Mouse (Mus musculus) left cerebral cortex, adult 18-20 months (tissue): Measurements from ENCODE around the gene Lnx2. TPM values are rescaled to one million over a fixed set of nuclear protein-coding genes. Genes with fewer than 3 reads are reported as not detected.

ENCODE experiments used
- DNase-seq, 2 experiments: peaks; one replicate each; pipeline ENCODE4 v3.0.0; 2021 to 2022; ENCODE audit warnings: low spot score in 2 of 2, mixed read lengths in 1 of 2
- total RNA-seq, 2 experiments: library from RNA; stranded (reverse); gene quantifications; 2 replicates each; pipeline ENCODE4 v1.2.3; 2021

Lnx2 gene
- total RNA-seq, 2 experiments from 2014 or later = 4.9 to 5.0 TPM

DNA sequence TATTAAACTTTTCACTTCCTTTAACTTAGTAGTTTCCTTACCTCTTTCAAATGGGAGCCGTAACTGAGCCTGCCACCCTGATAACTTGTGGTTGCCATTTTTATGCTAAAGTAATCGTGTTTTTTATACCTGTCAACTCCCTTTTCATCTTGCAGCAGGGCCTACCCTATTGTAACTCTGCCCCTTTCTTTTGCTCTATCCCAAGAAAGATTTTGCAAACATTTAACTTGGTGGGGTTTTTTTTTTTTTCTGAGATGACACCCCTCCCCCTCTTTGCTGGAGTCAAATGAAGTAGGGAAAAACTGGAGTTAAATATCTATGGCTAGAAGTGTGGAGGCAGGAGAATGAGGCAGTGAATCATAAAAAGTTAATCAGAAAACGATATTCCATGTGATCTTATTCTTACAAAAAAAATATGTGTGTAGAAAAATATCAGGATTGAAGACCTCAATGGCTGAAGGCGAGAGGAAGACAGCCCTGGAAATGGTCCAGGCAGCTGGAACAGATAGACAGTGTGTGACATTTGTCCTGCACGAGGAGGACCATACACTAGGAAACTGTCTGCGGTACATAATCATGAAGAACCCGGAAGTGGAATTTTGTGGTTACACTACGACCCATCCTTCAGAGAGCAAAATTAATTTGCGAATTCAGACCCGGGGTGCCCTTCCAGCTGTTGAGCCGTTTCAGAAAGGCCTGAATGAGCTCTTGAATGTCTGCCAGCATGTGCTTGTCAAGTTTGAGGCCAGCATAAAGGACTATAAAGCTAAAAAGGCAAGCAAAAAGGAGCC lies 1.9 kb upstream of the Lnx2 start:
- DNase-seq = no peak

DNA sequence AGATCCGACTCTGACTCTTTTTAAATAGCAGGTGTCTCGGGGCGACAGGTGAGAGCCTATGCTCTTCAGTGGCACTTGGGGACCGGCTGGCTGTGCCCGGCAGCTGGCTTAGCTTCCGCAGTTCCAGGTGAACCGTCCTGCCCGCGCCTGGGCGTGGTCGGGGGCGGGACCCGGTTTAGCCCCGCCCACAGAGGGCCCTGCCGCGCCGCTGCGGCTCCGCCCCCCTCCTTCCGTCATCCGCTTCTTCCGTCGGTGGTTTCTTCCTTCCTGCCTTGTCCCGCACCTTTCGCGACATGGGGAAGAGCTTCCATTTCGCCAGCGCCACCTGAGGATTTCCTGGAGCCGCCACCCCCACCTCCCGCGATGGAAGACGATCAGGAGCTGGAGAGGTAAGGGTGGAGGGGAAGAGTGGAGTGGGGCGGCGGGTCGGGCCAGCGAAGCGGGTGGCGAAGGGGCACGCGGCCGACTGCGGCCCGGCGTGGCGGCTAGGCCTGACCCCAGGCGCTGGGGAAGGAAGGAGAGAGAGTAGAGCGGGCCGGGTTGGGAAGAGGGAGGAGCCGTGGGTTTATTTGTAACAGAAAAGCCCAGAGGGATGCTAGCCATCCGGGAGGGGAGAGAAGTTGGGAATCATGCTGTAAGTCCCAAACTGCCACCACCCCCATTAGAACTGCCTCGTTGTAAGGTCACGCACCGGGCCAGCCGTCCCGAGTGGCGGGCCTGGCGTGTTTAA lies 1.1 kb upstream of the Lnx2 start:
- peak; percentile 86 to 93 for DNase-seq

DNA sequence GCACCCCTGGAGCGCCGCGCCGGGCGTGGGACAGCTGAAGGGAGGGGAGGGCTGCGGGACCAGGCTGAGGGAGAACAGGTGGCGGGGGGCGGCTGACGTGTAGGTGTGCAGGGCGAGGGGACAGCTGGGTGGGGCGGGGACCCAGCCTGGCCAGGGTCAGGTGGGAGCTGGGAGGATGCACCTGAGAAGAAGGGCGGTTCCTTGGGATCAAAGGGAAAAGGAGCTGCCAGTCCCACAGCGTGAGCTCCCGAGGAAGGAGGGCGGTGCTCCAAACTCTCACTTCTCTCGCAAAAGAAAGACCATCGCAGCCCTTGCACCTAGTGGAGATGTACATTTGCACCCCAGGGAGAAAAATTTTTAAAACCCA lies 396 bp upstream of the Lnx2 start, which contains the start of gene Polr1d:
Gene Polr1d, plus strand, starts transcription at position 252 of the 367 bp plus-strand sequence.
- DNase-seq = no peak

DNA sequence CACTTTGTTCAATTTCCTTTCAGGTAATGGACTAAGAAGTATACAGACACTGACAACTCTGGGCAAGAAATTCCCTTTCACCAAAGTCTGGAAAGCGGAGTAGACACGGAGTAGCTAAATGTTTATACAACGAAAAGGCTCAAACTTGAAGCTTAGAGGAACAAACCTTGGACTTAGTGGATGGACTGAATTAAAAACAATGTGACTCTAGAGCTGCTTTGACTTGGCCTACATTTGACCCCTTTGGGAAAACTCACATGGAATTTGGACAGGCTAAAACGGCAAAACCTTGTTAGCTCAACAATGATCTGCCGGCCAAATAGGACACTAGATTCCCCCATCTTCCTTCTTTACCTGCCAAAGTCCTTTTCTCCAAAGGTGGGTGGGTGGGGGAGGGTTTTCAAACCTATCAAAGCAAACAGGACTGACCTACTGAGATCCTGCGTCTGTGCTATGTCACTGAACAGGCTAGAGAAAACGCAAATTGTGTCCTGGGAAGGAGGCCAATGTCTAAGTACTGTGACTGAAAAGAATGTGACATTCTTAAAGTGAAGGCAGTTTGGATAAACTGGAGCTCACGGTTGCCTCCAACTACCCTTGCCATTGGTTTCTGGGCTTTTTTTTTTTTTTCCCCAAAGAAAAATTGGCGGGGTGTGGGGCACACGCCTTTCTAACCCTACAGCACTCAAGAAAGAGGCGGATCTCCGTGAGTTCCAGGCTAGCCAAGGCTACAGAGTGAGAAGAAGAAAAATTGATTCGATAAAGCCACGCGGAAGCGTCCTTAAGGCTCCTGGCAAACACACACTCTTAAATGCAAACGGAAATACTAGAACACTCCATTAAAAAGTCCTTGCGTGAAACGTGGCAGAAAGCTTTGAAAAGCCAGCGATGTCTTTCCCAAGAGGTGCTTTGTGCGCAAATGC lies 1.0 kb downstream of the Lnx2 start:
- DNase-seq = no peak

DNA sequence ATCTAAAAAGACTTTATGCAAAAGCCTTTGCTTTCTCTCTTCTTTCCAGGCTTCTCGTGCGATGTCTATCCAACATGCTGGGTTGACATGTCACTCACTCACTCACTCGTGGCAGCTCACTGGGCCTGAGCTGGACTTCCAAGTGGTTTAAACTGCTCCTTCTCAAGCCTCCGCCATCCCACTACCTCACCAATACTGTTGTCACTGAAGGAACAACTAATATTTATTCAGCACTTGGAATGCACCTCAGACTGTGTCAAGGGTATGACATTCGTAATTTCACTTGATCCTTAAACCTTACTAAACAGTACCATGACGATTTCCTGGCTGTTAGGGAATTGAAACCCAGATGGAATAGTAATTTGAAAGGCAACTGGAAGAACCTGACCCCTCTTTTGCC lies 2.6 kb downstream of the Lnx2 start:
- DNase-seq = no peak

DNA sequence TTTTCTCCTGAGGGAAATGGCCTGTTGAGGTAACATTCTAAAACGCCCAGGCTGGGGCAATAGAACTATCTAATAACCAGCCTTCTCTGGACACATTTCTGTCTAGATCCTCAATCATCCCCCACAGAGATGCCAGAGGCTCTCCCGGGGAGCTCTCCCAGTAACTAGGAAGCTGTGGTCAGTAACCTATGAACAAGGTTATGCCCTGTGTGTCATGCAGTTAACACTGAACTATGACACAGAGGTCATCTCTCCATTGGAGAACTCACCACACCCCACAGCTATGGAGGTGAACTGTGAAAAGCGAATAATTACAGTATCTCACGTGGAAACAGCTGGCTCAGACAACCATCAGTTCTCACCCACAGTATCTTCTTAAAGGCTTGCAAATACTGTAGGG lies 4.5 kb downstream of the Lnx2 start:
- DNase-seq = no peak

DNA sequence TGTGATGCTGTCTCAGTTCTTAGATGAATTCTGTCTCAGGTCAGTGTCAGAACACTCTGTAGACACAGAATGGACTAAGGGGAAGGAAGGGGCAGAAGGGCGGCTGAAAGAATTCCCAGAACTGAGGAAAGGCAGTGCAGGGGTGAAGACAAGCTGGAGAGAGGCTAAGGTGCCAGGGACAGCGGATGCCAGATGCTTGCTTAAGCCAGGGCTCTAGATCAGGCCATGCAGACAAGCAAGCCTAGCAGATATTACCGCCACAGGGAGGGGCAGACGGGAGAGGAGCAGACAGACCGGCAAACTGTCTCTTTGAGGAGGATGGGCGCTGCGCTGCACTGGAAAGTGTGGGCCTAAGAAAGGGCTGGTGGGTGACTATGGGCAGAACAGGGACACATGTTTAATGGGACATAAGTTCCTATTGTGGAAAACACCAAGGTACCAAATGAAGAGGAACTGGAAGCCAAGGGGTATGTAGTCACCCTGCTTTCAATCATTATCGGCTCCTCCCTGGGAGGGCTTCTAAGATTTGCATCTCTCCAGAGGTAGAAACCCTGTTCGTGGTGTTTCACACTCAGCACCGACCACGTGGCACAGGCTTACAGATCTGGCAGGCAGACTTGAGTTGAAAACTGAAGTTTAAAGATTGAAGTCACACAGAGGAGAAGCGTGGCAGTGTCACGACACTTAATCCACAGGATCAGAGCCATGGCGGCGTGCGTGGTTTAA lies 5.4 kb downstream of the Lnx2 start:
- no peak for DNase-seq

DNA sequence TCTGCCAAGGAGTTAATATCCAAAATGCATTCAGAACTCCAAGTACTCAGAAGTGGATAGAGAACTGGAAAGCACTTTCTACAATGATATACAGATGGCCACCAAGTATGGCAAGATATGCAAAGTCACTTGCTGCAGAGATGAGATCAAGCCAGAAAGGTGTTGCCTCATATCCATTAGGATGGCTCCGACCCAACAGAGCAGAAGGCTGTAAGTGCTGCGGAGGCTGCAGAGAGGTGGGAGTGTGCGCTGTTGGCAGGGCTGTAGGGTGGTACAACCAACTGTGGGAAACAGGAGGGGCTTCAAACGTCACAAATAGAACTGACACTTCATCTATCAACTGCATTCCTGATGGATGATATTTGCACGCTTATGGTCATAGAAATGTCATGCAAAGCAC lies 7.5 kb downstream of the Lnx2 start:
- peak; percentile 40 to 55 for DNase-seq

DNA sequence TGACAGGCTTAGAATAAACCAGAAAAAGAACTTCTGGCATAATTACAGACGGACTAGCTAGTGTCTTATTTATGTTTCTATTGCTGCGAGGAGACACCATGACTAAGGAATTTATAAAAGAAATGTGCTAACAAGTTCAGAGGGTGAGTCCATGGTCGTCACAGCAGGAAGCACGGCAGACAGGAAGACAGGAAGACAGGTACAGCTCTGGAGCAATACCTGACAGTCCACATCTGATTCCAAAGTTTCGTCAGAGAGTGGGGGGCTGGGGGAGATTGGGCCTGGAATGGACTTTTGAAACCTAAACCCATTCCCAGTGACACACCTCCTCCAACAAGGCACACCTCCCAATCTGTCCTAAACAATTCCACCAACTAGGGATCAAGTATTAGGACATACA lies 9.4 kb downstream of the Lnx2 start:
- DNase-seq = no peak

DNA sequence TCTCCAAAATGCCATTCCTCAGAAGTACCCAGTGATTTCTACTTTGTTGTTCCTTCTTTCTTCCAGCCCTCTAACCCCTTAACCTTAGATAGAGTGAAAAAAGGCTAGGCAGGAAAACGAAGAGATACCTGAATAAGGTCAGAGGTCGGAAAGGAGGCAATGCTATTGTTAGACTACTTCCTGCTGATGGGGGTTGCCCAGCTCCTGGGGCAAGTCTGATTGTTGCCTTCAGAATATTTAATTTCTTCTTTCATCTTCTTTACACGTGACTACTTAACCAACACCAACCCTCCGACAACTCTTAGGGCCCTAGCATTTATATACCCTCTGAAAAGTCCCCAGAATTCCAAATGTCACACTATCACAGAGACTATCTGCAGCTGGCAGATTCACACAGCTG lies 10.3 kb downstream of the Lnx2 start:
- no peak for DNase-seq

DNA sequence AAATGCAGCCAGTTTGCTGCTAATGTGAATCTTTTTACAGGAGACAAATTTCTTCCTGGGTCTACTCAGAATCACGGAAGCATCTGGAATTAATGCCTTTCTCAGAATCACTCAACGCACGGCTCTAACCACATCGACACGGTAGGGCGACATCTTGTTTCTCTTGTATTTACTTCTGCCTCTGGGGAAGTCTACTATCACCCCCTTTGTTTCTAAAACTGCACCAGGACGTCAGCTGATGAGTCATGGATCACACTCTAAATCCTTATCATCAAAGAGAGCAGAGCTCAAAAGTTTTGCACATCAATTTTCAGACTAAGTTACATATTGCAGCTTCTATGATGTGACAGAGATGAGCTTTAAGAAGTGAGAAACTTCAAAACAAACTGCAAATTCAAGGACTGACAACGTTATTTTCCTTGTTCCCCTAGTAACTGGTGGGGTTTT lies 13.1 kb downstream of the Lnx2 start:
- no peak for DNase-seq

DNA sequence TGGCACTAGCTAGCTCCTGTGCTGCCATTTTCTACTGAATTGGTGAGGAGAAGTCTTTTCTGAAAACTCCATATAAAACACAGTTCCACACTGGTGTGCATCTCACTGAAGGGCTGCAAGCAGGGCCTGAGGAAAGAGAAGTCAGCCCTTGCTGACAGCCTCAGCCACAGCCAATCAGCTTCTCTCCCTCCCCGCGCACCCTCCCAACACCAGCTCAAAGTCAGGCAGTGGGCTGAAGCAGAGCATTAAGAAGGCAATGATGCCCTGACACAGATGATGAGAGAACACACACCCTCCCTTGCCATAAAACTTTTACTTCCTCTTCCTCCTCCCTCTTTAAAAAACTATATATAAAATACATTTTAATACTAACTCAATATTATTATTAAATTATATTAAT lies 16.4 kb downstream of the Lnx2 start:
- no peak for DNase-seq

DNA sequence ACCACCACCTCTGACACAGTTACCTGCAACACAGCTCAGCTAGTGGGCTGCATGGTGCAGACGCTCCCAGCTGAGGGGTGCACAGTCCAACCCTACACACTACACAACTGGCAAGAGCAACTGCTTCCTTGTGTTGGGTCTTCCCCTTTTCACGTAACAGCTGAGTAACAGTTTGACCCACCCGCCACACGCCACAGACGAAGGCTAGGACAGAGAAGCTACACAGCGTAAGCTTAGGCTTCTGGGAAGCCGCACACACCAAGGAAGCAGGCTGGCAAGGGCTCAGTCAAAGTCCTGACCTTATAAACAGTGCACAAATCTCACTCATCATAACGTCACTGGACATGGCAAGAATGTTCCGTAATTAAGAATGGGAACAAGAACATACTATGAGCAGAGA lies 17.1 kb downstream of the Lnx2 start:
- DNase-seq = no peak

DNA sequence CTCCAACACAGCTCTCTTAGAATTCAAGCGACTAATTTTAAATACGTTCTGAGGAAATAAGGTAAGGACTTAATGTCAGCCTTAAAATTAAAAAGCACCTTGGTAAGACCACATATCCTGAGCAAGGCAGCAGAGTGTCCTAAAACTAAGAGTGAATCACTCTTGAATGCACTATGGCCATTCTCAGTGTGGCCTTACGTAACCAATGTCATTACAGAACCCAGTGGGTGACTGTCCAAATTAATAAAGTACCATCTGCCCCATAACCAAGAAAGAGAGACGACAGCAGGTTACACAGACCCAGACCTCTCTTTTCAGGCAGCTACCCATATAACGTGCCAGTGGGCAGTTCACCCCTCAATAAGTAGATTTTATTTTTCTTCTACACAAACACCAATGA lies 17.7 kb downstream of the Lnx2 start:
- DNase-seq = no peak

DNA sequence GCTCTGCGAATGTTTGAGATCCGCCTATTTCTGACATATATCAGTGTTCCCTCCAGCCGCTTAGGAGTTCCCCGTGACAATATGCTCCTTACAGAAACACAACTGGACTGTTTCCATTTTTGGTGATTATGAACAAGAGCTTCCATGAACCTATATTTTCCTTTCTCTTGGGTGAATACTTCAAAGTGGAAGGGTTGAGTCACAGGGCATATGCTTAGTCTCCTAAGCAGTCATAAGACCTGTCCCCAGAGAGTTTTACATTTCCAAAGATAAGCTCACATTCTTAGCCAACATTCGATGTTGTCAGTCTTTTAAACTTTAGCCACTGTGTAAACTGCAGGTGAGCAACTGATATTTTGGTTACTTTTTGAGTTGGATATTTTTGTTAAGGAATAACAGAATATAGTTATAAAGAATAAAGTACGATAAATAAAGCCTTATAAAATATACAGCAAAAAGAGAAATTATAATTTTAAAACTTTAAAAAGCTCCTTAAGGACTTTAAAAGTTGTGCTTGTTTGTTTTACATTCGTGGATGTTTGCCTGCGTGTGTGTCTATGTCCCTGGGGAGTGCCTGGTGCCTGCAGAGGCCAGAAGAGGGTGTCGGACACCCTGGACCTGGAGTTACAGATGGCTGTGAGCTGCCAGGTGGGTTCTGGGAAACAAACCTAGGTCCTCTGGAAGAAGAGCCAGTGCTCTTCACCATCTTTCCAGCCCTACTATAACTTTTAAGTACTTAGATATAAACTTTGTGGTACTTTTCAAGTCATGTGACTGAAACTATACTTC lies 18.6 kb downstream of the Lnx2 start:
- DNase-seq = no peak

DNA sequence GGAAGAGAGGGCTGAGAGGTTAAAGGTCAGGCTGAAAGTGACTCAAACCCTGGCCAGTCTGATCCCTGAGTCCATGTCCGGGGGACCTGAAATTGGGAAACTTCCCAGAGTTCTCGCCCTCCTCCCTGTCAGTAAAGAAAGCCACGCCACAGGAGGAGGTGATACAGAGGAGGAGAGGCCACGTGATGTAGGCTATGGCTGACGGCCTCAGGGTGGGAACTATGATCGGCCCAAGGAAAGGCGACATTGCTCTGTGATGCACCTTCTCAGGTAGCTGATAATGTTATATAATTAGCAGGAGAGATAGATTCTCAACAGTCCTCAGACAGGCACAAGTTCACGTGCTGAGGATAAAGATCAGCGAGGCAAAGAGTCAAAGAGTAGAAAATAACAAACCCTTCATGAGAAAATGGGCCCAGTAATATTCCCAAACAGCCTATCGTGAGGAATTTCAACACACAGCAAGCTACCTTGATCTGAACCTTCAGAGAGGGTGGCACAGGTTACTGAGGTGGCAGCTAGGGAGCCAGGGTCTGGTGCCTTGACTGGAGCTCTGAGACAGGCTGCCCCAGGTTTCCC lies 19.6 kb downstream of the Lnx2 start:
- DNase-seq = no peak

DNA sequence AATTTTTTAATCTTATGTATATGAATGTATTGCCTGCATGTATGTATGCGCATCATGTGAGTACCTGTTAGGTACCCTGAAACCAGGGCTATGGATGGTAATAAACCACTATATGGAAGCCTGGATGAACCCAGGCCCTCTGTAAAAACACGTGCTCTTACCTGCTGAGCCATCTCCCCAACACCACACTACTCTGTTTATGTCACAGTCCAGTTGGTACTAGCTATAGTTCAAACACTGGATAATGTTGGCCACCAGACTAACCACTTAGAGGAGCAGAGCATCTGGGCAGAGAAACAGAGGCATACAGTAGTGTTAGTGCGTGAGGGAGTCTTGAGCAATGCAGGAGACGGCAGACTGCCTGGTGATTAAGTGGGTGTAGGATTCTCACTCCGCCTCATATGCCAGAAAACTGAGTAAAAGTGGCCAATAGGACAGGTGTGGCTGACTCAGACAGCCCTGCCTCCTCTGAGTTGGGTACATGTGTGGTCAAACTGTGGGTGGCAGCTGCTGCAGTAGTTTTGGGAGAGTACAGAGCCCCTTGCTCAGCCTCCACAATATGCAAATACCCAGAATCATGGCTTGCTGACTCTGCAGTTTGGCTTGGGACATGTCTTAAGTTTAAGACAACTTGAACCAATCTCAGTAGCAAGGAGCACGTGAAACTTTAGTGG lies 20.7 kb downstream of the Lnx2 start:
- DNase-seq = peak; percentile 55 to 64

DNA sequence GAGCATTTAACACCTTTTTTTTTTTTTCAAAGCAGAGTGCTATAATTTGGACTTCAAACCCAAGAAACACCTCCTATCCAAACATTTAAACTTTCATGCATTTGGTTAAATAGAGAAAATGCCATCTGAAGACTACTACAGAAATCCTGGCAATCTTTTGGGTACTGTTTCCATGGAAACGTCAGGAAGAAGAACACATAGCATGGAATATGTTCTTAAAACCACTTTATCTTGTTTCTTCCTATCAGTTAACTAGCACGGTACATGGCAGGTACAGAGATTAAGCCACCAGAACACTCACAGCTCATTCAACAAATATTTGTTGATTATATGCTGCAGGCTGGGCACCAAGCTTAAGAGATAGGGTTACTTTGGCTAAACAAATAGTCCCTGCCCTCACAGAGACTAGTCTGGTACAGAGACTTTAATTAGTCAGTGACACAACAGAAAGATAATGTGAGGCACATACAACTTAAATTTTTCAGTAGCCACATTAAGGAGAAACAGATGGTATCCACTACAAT lies 21.6 kb downstream of the Lnx2 start:
- DNase-seq = no peak

DNA sequence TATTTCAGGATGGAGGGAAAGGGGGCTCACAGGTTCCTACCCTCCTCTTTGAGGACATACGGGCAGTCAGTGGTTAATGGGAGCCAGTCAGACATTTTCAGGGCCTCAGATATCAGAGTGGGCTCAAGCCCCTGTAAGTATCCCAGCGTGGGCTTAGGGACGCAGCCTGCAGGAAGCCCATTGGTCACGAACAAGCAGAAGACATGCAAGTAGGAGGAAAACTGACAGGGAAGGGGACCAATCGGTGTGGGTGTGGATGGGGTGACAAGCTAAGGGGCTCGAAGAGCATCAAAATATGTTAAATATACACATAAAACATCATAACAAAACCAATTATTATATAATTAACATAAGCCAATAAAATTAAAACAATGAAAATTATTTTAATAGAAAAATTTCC lies 22.1 kb downstream of the Lnx2 start:
- no peak for DNase-seq
